Mouse (Mus musculus) kidney, embryonic 15.5 days (tissue): ENCODE results near the gene Agrn. TPM values are rescaled to one million over a fixed set of nuclear protein-coding genes. Genes with fewer than 3 reads are reported as not detected.

Experiments
- ATAC-seq: fragments of 200-750 bp; cut with Nextera tagmentation; replicated peaks from 2 replicates; pipeline ENCODE4 v1.8.0; 2017; ENCODE audit warnings: moderate TSS enrichment; ENCODE audit not compliant: low FRiP score
- H3K27ac ChIP-seq: fragments of 300-500 bp; sonication (generic); 2 replicates; pipeline ENCODE4 v1.5.1; 2015; ENCODE audit warnings: mild to moderate bottlenecking, inconsistent platforms
- H3K27me3 ChIP-seq: fragments of 300-500 bp; sonication (generic); 2 replicates; pipeline ENCODE4 v1.6.1; 2015; ENCODE audit warnings: inconsistent platforms
- H3K36me3 ChIP-seq: fragments of 300-500 bp; sonication (generic); 2 replicates; pipeline ENCODE4 v1.6.1; 2015; ENCODE audit warnings: inconsistent platforms
- H3K4me1 ChIP-seq: fragments of 300-500 bp; sonication (generic); 2 replicates; pipeline ENCODE4 v1.6.1; 2015; ENCODE audit warnings: inconsistent platforms
- H3K4me2 ChIP-seq: fragments of 300-500 bp; sonication (generic); 2 replicates; pipeline ENCODE4 v1.6.1; 2015; ENCODE audit warnings: moderate library complexity, mild to moderate bottlenecking, inconsistent platforms
- H3K4me3 ChIP-seq: fragments of 300-500 bp; sonication (generic); replicated peaks from 2 replicates; pipeline ENCODE4 v1.5.1; 2015; ENCODE audit warnings: mild to moderate bottlenecking, inconsistent platforms
- H3K9ac ChIP-seq: fragments of 300-500 bp; sonication (generic); 2 replicates; pipeline ENCODE4 v1.6.1; 2015; ENCODE audit warnings: mild to moderate bottlenecking, inconsistent platforms
- H3K9me3 ChIP-seq: fragments of 300-500 bp; sonication (generic); replicated peaks from 2 replicates; pipeline ENCODE4 v1.6.1; 2016; ENCODE audit warnings: inconsistent platforms
- WGBS: fragments of 180-500 bp; shearing (Covaris S2); methylation state at CpG from one replicate; pipeline ENCODE4 v1.1.7; 2015; ENCODE audit warnings: mixed read lengths; 5-methylcytosine and 5-hydroxymethylcytosine counted together
- polyA plus RNA-seq: library from polyadenylated mRNA; unstranded; fragments of >200 nt; fragmentation: Nextera tagmentation; extraction: Ambion mirVana; gene quantifications from 2 replicates; pipeline ENCODE4 v1.2.1, GENCODE M21; 2015

Agrn gene
- polyA plus RNA-seq, 1 experiment from 2014 or later, result 96.4 TPM

GRCm38 (mm10) chr4:156197829-156198205 lies 529 bp upstream of the Agrn start:
- Histone ChIP-seq H3K9ac (peak overlapping the region; percentile 43), H3K4me3 (peak overlapping the region; percentile 97), H3K27me3 (0 out of 2 replicates have a peak, but pooled peaks cover 2% of the 10 kb centered on the region), H3K4me1 (peaks cover 54% of the 10 kb centered on the region), H3K4me2 (peak overlapping the region; percentile 90), H3K27ac (peak overlapping the region; percentile 97), H3K36me3 (peaks cover 8% of the 10 kb centered on the region; the same call in 1 of the 2 replicates), H3K9me3 (no peaks in the 10 kb centered on the region)
- WGBS, result 0% methylated on average over 26 of the region's 26 CpGs
- ATAC-seq, result peak; percentile 93

GRCm38 (mm10) chr4:156195927-156196870 lies 1.1 kb downstream of the Agrn start:
- H3K9ac ChIP-seq, result peak overlapping the region; percentile 96
- WGBS, result 3% methylated on average over 35 of the region's 35 CpGs
- no peaks in the 10 kb centered on the region for H3K9me3 ChIP-seq
- no peaks in the 10 kb centered on the region for H3K27me3 ChIP-seq
- H3K4me3 ChIP-seq, result peak overlapping the region; percentile 97
- peak overlapping the region; percentile 92 for H3K27ac ChIP-seq
- peaks cover 64% of the 10 kb centered on the region for H3K4me1 ChIP-seq
- H3K4me2 ChIP-seq, result peak overlapping the region; percentile 90
- no peak for ATAC-seq
- peaks cover 18% of the 10 kb centered on the region for H3K36me3 ChIP-seq

- no peak overlapping the region for H3K9ac ChIP-seq
- H3K4me2 ChIP-seq, result peak overlapping the region; percentile 90
- H3K36me3 ChIP-seq, result peaks cover 35% of the 10 kb centered on the region
- H3K4me1 ChIP-seq, result peaks cover 80% of the 10 kb centered on the region
- H3K27ac ChIP-seq, result peak overlapping the region; percentile 92
- no peaks in the 10 kb centered on the region for H3K9me3 ChIP-seq
- 48% methylated on average over 6 of the region's 6 CpGs for WGBS
- H3K27me3 ChIP-seq, result no peaks in the 10 kb centered on the region
- peak overlapping the region; percentile 97 for H3K4me3 ChIP-seq
- ATAC-seq, result no peak
Observed at GRCm38 (mm10) chr4:156194346-156194745, 2.9 kb downstream of the Agrn start.

GRCm38 (mm10) chr4:156193906-156194305 lies 3.4 kb downstream of the Agrn start:
- peaks cover 82% of the 10 kb centered on the region for H3K4me1 ChIP-seq
- WGBS, result 73% methylated on average over 5 of the region's 5 CpGs
- H3K27me3 ChIP-seq, result no peaks in the 10 kb centered on the region
- no peaks in the 10 kb centered on the region for H3K9me3 ChIP-seq
- H3K36me3 ChIP-seq, result peaks cover 35% of the 10 kb centered on the region
- H3K9ac ChIP-seq, result no peak overlapping the region
- H3K27ac ChIP-seq, result peak overlapping the region; percentile 92
- ATAC-seq, result no peak
- H3K4me3 ChIP-seq, result peak overlapping the region; percentile 97; the same call in 1 of the 2 replicates
- H3K4me2 ChIP-seq, result peak overlapping the region; percentile 90

- 0 out of 2 replicates have a peak overlapping the region, but pooled peaks have one; percentile 21 for H3K9ac ChIP-seq
Observed at GRCm38 (mm10) chr4:156193200-156193590, 4.1 kb downstream of the Agrn start.

GRCm38 (mm10) chr4:156192421-156193199 lies 4.7 kb downstream of the Agrn start:
- no peaks in the 10 kb centered on the region for H3K9me3 ChIP-seq
- H3K4me2 ChIP-seq, result peak overlapping the region; percentile 30
- peak; percentile 16 for ATAC-seq
- no peak overlapping the region for H3K4me3 ChIP-seq
- 0 out of 2 replicates have a peak overlapping the region, but pooled peaks have one; percentile 21 for H3K9ac ChIP-seq
- peak overlapping the region; percentile 92 for H3K27ac ChIP-seq
- peaks cover 35% of the 10 kb centered on the region for H3K36me3 ChIP-seq
- 32% methylated on average over 8 of the region's 8 CpGs for WGBS
- H3K27me3 ChIP-seq, result no peaks in the 10 kb centered on the region
- peaks cover 91% of the 10 kb centered on the region for H3K4me1 ChIP-seq

More at GRCm38 (mm10) chr4:156193200-156193590, 4.1 kb downstream of the Agrn start:
- Histone ChIP-seq H3K27ac (peak overlapping the region; percentile 92), H3K27me3 (no peaks in the 10 kb centered on the region), H3K4me2 (peak overlapping the region; percentile 90), H3K9me3 (no peaks in the 10 kb centered on the region), H3K4me1 (peaks cover 85% of the 10 kb centered on the region), H3K4me3 (0 out of 2 replicates have a peak overlapping the region, but pooled peaks have one; percentile 3), H3K36me3 (peaks cover 35% of the 10 kb centered on the region)
- WGBS, result 5% methylated on average over 2 of the region's 2 CpGs
- no peak for ATAC-seq

- Histone ChIP-seq H3K4me1 (peaks cover 95% of the 10 kb centered on the region), H3K4me2 (peak overlapping the region; percentile 38), H3K4me3 (no peak overlapping the region), H3K36me3 (peaks cover 46% of the 10 kb centered on the region), H3K9ac (no peak overlapping the region), H3K9me3 (no peaks in the 10 kb centered on the region), H3K27me3 (no peaks in the 10 kb centered on the region), H3K27ac (peak overlapping the region; percentile 87)
- WGBS, result 29% methylated on average over 6 of the region's 6 CpGs
- ATAC-seq, result peak; percentile 64
Observed at GRCm38 (mm10) chr4:156188811-156189323, 8.4 kb downstream of the Agrn start.

GRCm38 (mm10) chr4:156188162-156188810 lies 9.0 kb downstream of the Agrn start:
- H3K27me3 ChIP-seq, result no peaks in the 10 kb centered on the region
- peaks cover 89% of the 10 kb centered on the region for H3K4me1 ChIP-seq
- no peak overlapping the region for H3K9ac ChIP-seq
- H3K4me2 ChIP-seq, result peak overlapping the region; percentile 38
- H3K4me3 ChIP-seq, result no peak overlapping the region
- 70% methylated on average over 5 of the region's 5 CpGs for WGBS
- peaks cover 51% of the 10 kb centered on the region for H3K36me3 ChIP-seq
- peak overlapping the region; percentile 87 for H3K27ac ChIP-seq
- no peaks in the 10 kb centered on the region for H3K9me3 ChIP-seq
- peak; percentile 3; the same call in 1 of the 2 replicates for ATAC-seq

- 0 out of 2 replicates have a peak, but pooled peaks have one; percentile 15 for ATAC-seq
Observed at GRCm38 (mm10) chr4:156185950-156186850, 11.1 kb downstream of the Agrn start.

GRCm38 (mm10) chr4:156185456-156185949 lies 11.8 kb downstream of the Agrn start:
- 83% methylated on average over 13 of the region's 13 CpGs for WGBS
- peaks cover 61% of the 10 kb centered on the region for H3K36me3 ChIP-seq
- no peaks in the 10 kb centered on the region for H3K27me3 ChIP-seq
- H3K27ac ChIP-seq, result peak overlapping the region; percentile 59; the same call in 1 of the 2 replicates
- peak overlapping the region; percentile 34 for H3K4me3 ChIP-seq
- ATAC-seq, result no peak
- peak overlapping the region; percentile 53 for H3K4me2 ChIP-seq
- H3K9me3 ChIP-seq, result no peaks in the 10 kb centered on the region
- H3K4me1 ChIP-seq, result peaks cover 61% of the 10 kb centered on the region
- peak overlapping the region; percentile 31; the same call in 1 of the 2 replicates for H3K9ac ChIP-seq

More at GRCm38 (mm10) chr4:156185950-156186850, 11.1 kb downstream of the Agrn start:
- peak overlapping the region; percentile 31; the same call in 1 of the 2 replicates for H3K9ac ChIP-seq
- peak overlapping the region; percentile 53 for H3K4me2 ChIP-seq
- H3K9me3 ChIP-seq, result no peaks in the 10 kb centered on the region
- 12% methylated on average over 31 of the region's 31 CpGs for WGBS
- H3K4me1 ChIP-seq, result peaks cover 68% of the 10 kb centered on the region
- H3K36me3 ChIP-seq, result peaks cover 63% of the 10 kb centered on the region
- H3K4me3 ChIP-seq, result peak overlapping the region; percentile 34
- H3K27ac ChIP-seq, result peak overlapping the region; percentile 59
- H3K27me3 ChIP-seq, result no peaks in the 10 kb centered on the region
